10 mouse cellular contexts compared by ENCODE assay signal in genomic region chr1:168180622-168181441, GRCm38 (mm10).
A peak's percentile ranks its signal among the peaks of the same experiment; 100 is the strongest.
DNase-seq lines count a peak whose midpoint lies in the region; ATAC-seq and TF ChIP-seq lines count a peak whose summit lies in the region.
"Had no signal": no experiment of that assay in that cellular context is flagged by ENCODE, and none has a peak within 500 bp of the region (broad histone marks: within the 10 kb centered on the region; RNA-seq: fewer than 3 reads in every experiment).

No protein-coding gene starts in this region.

- no peaks in the 10 kb centered on the region for H3K9me3 ChIP-seq in hindbrain, postnatal 0 days (ENCODE audit: low read length)
- no peaks in the 10 kb centered on the region for H3K9me3 ChIP-seq in hindbrain, embryonic 10.5 days
- no peaks in the 10 kb centered on the region for H3K9me3 ChIP-seq in intestine, embryonic 15.5 days
- H3K9me3 ChIP-seq: embryonic facial prominence, embryonic 13.5 days had no signal

- no peak for TF ChIP-seq CTCF in hindbrain, postnatal 0 days (IDR thresholded peaks at IDR 0.05; ENCODE audit: low read depth)
- no peak for TF ChIP-seq CTCF in olfactory bulb, adult 2 months (IDR thresholded peaks at IDR 0.05; ENCODE audit: insufficient read depth, low read depth, low read length)

- no peak overlapping the region for H3K4me3 ChIP-seq in hindbrain, postnatal 0 days (ENCODE audit: low read length)
- H3K4me3 ChIP-seq in hindbrain, embryonic 10.5 days: no peak overlapping the region
- H3K4me3 ChIP-seq in intestine, embryonic 15.5 days (replicated peaks): no peak overlapping the region
- H3K4me3 ChIP-seq in olfactory bulb, adult 2 months (ENCODE audit: insufficient read depth, low read depth, low read length): no peak overlapping the region
- H3K4me3 ChIP-seq: embryonic facial prominence, embryonic 13.5 days had no signal

- TF ChIP-seq POLR2A in olfactory bulb, adult 2 months (IDR thresholded peaks at IDR 0.05; ENCODE audit: insufficient read depth, low read depth, low read length): no peak

- H3K4me1 ChIP-seq in hindbrain, postnatal 0 days (ENCODE audit: insufficient read depth, low read length): no peaks in the 10 kb centered on the region
- H3K4me1 ChIP-seq in hindbrain, embryonic 10.5 days (replicated peaks): no peaks in the 10 kb centered on the region
- peaks cover 12% of the 10 kb centered on the region; the same call in 1 of the 2 replicates for H3K4me1 ChIP-seq in intestine, embryonic 15.5 days (replicated peaks)
- peaks cover 13% of the 10 kb centered on the region for H3K4me1 ChIP-seq in olfactory bulb, adult 2 months (ENCODE audit: control insufficient read depth, insufficient read depth, low read length)

- H3K27ac ChIP-seq in hindbrain, postnatal 0 days: no peak overlapping the region
- H3K27ac ChIP-seq in hindbrain, embryonic 10.5 days: no peak overlapping the region
- H3K27ac ChIP-seq in intestine, embryonic 15.5 days: peak overlapping the region; percentile 64
- peak overlapping the region; percentile 83 for H3K27ac ChIP-seq in olfactory bulb, adult 2 months (ENCODE audit: insufficient read depth, low read depth, low read length)
- H3K27ac ChIP-seq: embryonic facial prominence, embryonic 13.5 days; liver, embryonic 14.5 days had no signal

- peak; percentile 61 for ATAC-seq in hindbrain, postnatal 0 days
- peak; percentile 93 for ATAC-seq in intestine, embryonic 15.5 days

- peak; percentile 32 for DNase-seq in hindbrain, postnatal 0 days (ENCODE audit: low spot score)
- no peak for DNase-seq in hindbrain, embryonic 10.5 days (ENCODE audit: low spot score)
- peak; percentile 40 to 41 for DNase-seq in frontal cortex, postnatal 14 days (ENCODE audit: low spot score in 2 of 2)
- DNase-seq in retina, embryonic 14.5 days (ENCODE audit: low spot score): no peak
- no peak for DNase-seq in MN1 (ENCODE audit: low spot score)
- no peak for DNase-seq in layer of hippocampus, postnatal 36 days

- no peaks in the 10 kb centered on the region for H3K27me3 ChIP-seq in hindbrain, postnatal 0 days (ENCODE audit: insufficient read depth, low read length)
- no peaks in the 10 kb centered on the region for H3K27me3 ChIP-seq in hindbrain, embryonic 10.5 days (ENCODE audit: insufficient read depth, poor library complexity, severe bottlenecking)
- H3K27me3 ChIP-seq in intestine, embryonic 15.5 days (replicated peaks): no peaks in the 10 kb centered on the region
- H3K27me3 ChIP-seq: embryonic facial prominence, embryonic 13.5 days had no signal

- peaks cover 15% of the 10 kb centered on the region; the same call in 1 of the 2 replicates for H3K36me3 ChIP-seq in hindbrain, postnatal 0 days (ENCODE audit: insufficient read depth, low read length)
- H3K36me3 ChIP-seq in hindbrain, embryonic 10.5 days: peaks cover 74% of the 10 kb centered on the region
- H3K36me3 ChIP-seq in intestine, embryonic 15.5 days: no peaks in the 10 kb centered on the region

- no peak overlapping the region for H3K4me2 ChIP-seq in hindbrain, postnatal 0 days (ENCODE audit: low read depth, low read length)
- no peak overlapping the region for H3K4me2 ChIP-seq in intestine, embryonic 15.5 days (replicated peaks)
- H3K4me2 ChIP-seq: embryonic facial prominence, embryonic 13.5 days had no signal

- no peak overlapping the region for H3K9ac ChIP-seq in hindbrain, postnatal 0 days (replicated peaks; ENCODE audit: low read length)
- no peak overlapping the region for H3K9ac ChIP-seq in intestine, embryonic 15.5 days
- H3K9ac ChIP-seq: embryonic facial prominence, embryonic 13.5 days; liver, embryonic 14.5 days had no signal

- WGBS in hindbrain, postnatal 0 days: 70% methylated on average over 9 of the region's 9 CpGs
- 88% methylated on average over 9 of the region's 9 CpGs for WGBS in hindbrain, embryonic 10.5 days
- WGBS in intestine, embryonic 15.5 days: 41% methylated on average over 9 of the region's 9 CpGs
- WGBS in olfactory bulb, adult 2 months: 31% methylated on average over 9 of the region's 9 CpGs

Comparison
In these comparisons a context has a peak if more than half of its experiments do, and no peak if none do; other contexts are left out.
1. DNase-seq: peak in hindbrain, postnatal 0 days (single experiment) and frontal cortex, postnatal 14 days (2 of 2); none in hindbrain, embryonic 10.5 days (single experiment), retina, embryonic 14.5 days (single experiment), MN1 (single experiment) and layer of hippocampus, postnatal 36 days (0 of 2).
2. H3K27ac ChIP-seq: peak in intestine, embryonic 15.5 days (single experiment) and olfactory bulb, adult 2 months (single experiment); none in hindbrain, postnatal 0 days (single experiment) and hindbrain, embryonic 10.5 days (single experiment).